Mouse (Mus musculus): ENCODE measurements around the gene Arid3a.

DNA sequence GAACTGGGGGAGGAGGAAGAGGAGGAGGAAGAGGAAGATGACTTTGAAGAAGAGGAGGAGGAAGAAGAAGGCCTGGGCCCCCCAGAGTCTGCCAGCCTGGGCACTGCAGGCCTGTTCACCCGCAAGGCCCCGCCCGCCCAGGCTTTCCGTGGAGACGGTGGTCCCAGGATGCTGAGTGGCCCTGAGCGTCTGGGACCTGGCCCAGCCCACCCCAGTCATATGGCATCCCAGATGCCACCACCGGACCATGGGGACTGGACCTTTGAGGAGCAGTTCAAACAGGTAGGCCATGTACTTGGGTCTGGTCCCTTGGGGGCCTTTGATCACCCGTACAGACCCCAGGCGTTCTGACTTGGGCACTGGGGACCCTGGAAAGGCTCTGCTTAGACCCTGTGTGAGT, 5.0 kb downstream of the Arid3a start:
- TF ChIP-seq BHLHE40 (IDR thresholded peaks at IDR 0.05; ENCODE audit: borderline replicate concordance, low read depth, low read length) (no peak), SMC3 (IDR thresholded peaks at IDR 0.05; ENCODE audit: low read depth, low read length) (no peak), POLR2AphosphoS5 (IDR thresholded peaks at IDR 0.05; ENCODE audit: borderline replicate concordance, low read depth, low read length) (no peak), CTCF (IDR thresholded peaks at IDR 0.05 in 2 of 3, conservative IDR thresholded peaks at IDR 0.05 in 1 of 3; ENCODE audit: control insufficient read depth in 1 of 3, insufficient read depth in 1 of 3, low read depth in 2 of 3, low read length in 3 of 3, poor library complexity in 1 of 3, severe bottlenecking in 1 of 3) (no peak), ZNF384 (IDR thresholded peaks at IDR 0.05; ENCODE audit: low read depth, low read length) (no peak), TBP (IDR thresholded peaks at IDR 0.05; ENCODE audit: low read depth, low read length) (no peak), JUND (IDR thresholded peaks at IDR 0.05; ENCODE audit: low read depth, low read length) (no peak), ZC3H11A (IDR thresholded peaks at IDR 0.05; ENCODE audit: low read depth, low read length) (no peak), HCFC1 (IDR thresholded peaks at IDR 0.05; ENCODE audit: low read depth, low read length) (no peak), GATA1 (IDR thresholded peaks at IDR 0.05; ENCODE audit: low read depth, low read length) (no peak), NRF1 (IDR thresholded peaks at IDR 0.05; ENCODE audit: insufficient read depth, low read depth, low read length, poor library complexity, severe bottlenecking) (no peak), CHD1 (IDR thresholded peaks at IDR 0.05; ENCODE audit: low read depth, low read length) (no peak), POLR2A (IDR thresholded peaks at IDR 0.05; ENCODE audit: control insufficient read depth in 1 of 2, insufficient read depth in 1 of 2, low read depth in 1 of 2, low read length in 2 of 2, poor library complexity in 1 of 2) (no peak), MEF2A (IDR thresholded peaks at IDR 0.05; ENCODE audit: extremely low read depth, insufficient replicate concordance, low read depth, low read length, poor library complexity, severe bottlenecking) (no peak)
